Mouse (Mus musculus) embryonic facial prominence, embryonic 10.5 days (tissue): ENCODE data around the gene Fgf3. TPM values are rescaled to one million over a fixed set of nuclear protein-coding genes. Genes with fewer than 3 reads are reported as not detected.

ENCODE experiments used
- DNase-seq: peaks from one replicate; pipeline ENCODE4 v3.0.0-alpha.2; 2017; ENCODE audit warnings: low spot score
- H3K27ac ChIP-seq: fragments of 300-500 bp; sonication (generic); replicated peaks from 2 replicates; pipeline ENCODE4 v1.5.1; 2016; ENCODE audit warnings: mild to moderate bottlenecking
- H3K27me3 ChIP-seq: fragments of 300-500 bp; sonication (generic); replicated peaks from 2 replicates; pipeline ENCODE4 v1.6.1; 2016; ENCODE audit warnings: low read depth, mild to moderate bottlenecking; ENCODE audit not compliant: poor library complexity, severe bottlenecking
- H3K36me3 ChIP-seq: fragments of 300-500 bp; sonication (generic); replicated peaks from 2 replicates; pipeline ENCODE4 v1.6.1; 2016; ENCODE audit warnings: mild to moderate bottlenecking, moderate library complexity
- H3K4me1 ChIP-seq: fragments of 300-500 bp; sonication (generic); 2 replicates; pipeline ENCODE4 v1.6.1; 2016
- H3K4me3 ChIP-seq: fragments of 300-500 bp; sonication (generic); 2 replicates; pipeline ENCODE4 v1.5.1; 2016; ENCODE audit warnings: mild to moderate bottlenecking, moderate library complexity
- H3K9me3 ChIP-seq: fragments of 300-500 bp; sonication (generic); 2 replicates; pipeline ENCODE4 v1.6.1; 2016; ENCODE audit warnings: mild to moderate bottlenecking
- WGBS: fragments of 180-500 bp; shearing (Covaris S2); methylation state at CpG from one replicate; pipeline ENCODE4 v1.1.7; 2016; 5-methylcytosine and 5-hydroxymethylcytosine counted together
- polyA plus RNA-seq: library from polyadenylated mRNA; unstranded; fragments of >200 nt; fragmentation: Nextera tagmentation; extraction: Ambion mirVana; gene quantifications from 2 replicates; pipeline ENCODE4 v1.2.1, GENCODE M21; 2016

Gene Fgf3
- polyA plus RNA-seq, 1 experiment from 2014 or later, result 1.3 TPM

- WGBS, result under 1% methylated on average over 28 of the region's 28 CpGs
- Histone ChIP-seq H3K36me3 (no peaks in the 10 kb centered on the region), H3K27ac (no peak overlapping the region), H3K27me3 (peaks cover 89% of the 10 kb centered on the region), H3K4me1 (peaks cover 17% of the 10 kb centered on the region), H3K4me3 (peak overlapping the region; percentile 46), H3K9me3 (no peaks in the 10 kb centered on the region)
- DNase-seq, result peak; percentile 40
Measured at GRCm38 (mm10) chr7:144861769-144862070, 23.8 kb downstream of the Fgf3 start.

- peaks cover 17% of the 10 kb centered on the region for H3K4me1 ChIP-seq
- peaks cover 93% of the 10 kb centered on the region for H3K27me3 ChIP-seq
- under 1% methylated on average over 15 of the region's 15 CpGs for WGBS
- DNase-seq, result peak; percentile 38
- H3K9me3 ChIP-seq, result no peaks in the 10 kb centered on the region
- H3K27ac ChIP-seq, result no peak overlapping the region
- no peaks in the 10 kb centered on the region for H3K36me3 ChIP-seq
- H3K4me3 ChIP-seq, result peak overlapping the region; percentile 46
Measured at GRCm38 (mm10) chr7:144862126-144862525, 24.2 kb downstream of the Fgf3 start.

GRCm38 (mm10) chr7:144862712-144863111 is 24.8 kb downstream of the Fgf3 start:
- peaks cover 17% of the 10 kb centered on the region for H3K4me1 ChIP-seq
- peaks cover 99% of the 10 kb centered on the region for H3K27me3 ChIP-seq
- no peaks in the 10 kb centered on the region for H3K36me3 ChIP-seq
- 2% methylated on average over 18 of the region's 18 CpGs for WGBS
- H3K4me3 ChIP-seq, result no peak overlapping the region
- H3K9me3 ChIP-seq, result no peaks in the 10 kb centered on the region
- DNase-seq, result no peak
- H3K27ac ChIP-seq, result no peak overlapping the region

- H3K4me1 ChIP-seq, result peaks cover 17% of the 10 kb centered on the region
Measured at GRCm38 (mm10) chr7:144863196-144863595, 25.3 kb downstream of the Fgf3 start.

GRCm38 (mm10) chr7:144864160-144864670 is 26.3 kb downstream of the Fgf3 start:
- no peak overlapping the region for H3K4me3 ChIP-seq
- peaks cover 17% of the 10 kb centered on the region for H3K4me1 ChIP-seq
- no peak for DNase-seq
- no peaks in the 10 kb centered on the region for H3K36me3 ChIP-seq
- H3K27me3 ChIP-seq, result peaks cover 86% of the 10 kb centered on the region
- WGBS, result 47% methylated on average over 3 of the region's 3 CpGs
- no peaks in the 10 kb centered on the region for H3K9me3 ChIP-seq
- H3K27ac ChIP-seq, result no peak overlapping the region

More at GRCm38 (mm10) chr7:144863196-144863595, 25.3 kb downstream of the Fgf3 start:
- no peak overlapping the region for H3K4me3 ChIP-seq
- under 1% methylated on average over 11 of the region's 11 CpGs for WGBS
- DNase-seq, result peak; percentile 35
- no peaks in the 10 kb centered on the region for H3K9me3 ChIP-seq
- H3K36me3 ChIP-seq, result no peaks in the 10 kb centered on the region
- no peak overlapping the region for H3K27ac ChIP-seq
- H3K27me3 ChIP-seq, result peaks cover 95% of the 10 kb centered on the region

GRCm38 (mm10) chr7:144867161-144867560 is 29.3 kb downstream of the Fgf3 start:
- Histone ChIP-seq H3K9me3 (no peaks in the 10 kb centered on the region), H3K4me3 (no peak overlapping the region), H3K4me1 (peaks cover 5% of the 10 kb centered on the region), H3K36me3 (no peaks in the 10 kb centered on the region), H3K27me3 (peaks cover 72% of the 10 kb centered on the region), H3K27ac (no peak overlapping the region)
- 69% methylated on average over 4 of the region's 4 CpGs for WGBS
- DNase-seq, result no peak

GRCm38 (mm10) chr7:144867602-144868001 is 29.7 kb downstream of the Fgf3 start:
- Histone ChIP-seq H3K9me3 (no peaks in the 10 kb centered on the region), H3K27ac (no peak overlapping the region), H3K4me3 (no peak overlapping the region), H3K4me1 (peaks cover 8% of the 10 kb centered on the region; the same call in 1 of the 2 replicates), H3K27me3 (peaks cover 72% of the 10 kb centered on the region), H3K36me3 (no peaks in the 10 kb centered on the region)
- WGBS, result 80% methylated on average over 8 of the region's 8 CpGs
- no peak for DNase-seq

- Histone ChIP-seq H3K27me3 (peaks cover 65% of the 10 kb centered on the region), H3K27ac (no peak overlapping the region), H3K4me3 (no peak overlapping the region), H3K36me3 (no peaks in the 10 kb centered on the region), H3K4me1 (peaks cover 29% of the 10 kb centered on the region), H3K9me3 (no peaks in the 10 kb centered on the region)
- 61% methylated on average over 4 of the region's 4 CpGs for WGBS
- DNase-seq, result no peak
Measured at GRCm38 (mm10) chr7:144872420-144872819, 34.5 kb downstream of the Fgf3 start.

GRCm38 (mm10) chr7:144873160-144873559 is 35.3 kb downstream of the Fgf3 start:
- H3K4me1 ChIP-seq, result peaks cover 29% of the 10 kb centered on the region
- H3K36me3 ChIP-seq, result no peaks in the 10 kb centered on the region
- no peak overlapping the region for H3K27ac ChIP-seq
- H3K4me3 ChIP-seq, result no peak overlapping the region
- peaks cover 68% of the 10 kb centered on the region for H3K27me3 ChIP-seq
- H3K9me3 ChIP-seq, result no peaks in the 10 kb centered on the region
- DNase-seq, result no peak
- WGBS, result 70% methylated on average over 4 of the region's 4 CpGs

- H3K36me3 ChIP-seq, result no peaks in the 10 kb centered on the region
- H3K4me3 ChIP-seq, result no peak overlapping the region
- H3K4me1 ChIP-seq, result peaks cover 29% of the 10 kb centered on the region
- no peaks in the 10 kb centered on the region for H3K9me3 ChIP-seq
- H3K27me3 ChIP-seq, result peaks cover 70% of the 10 kb centered on the region
- 70% methylated on average over 4 of the region's 4 CpGs for WGBS
- H3K27ac ChIP-seq, result no peak overlapping the region
- no peak for DNase-seq
Measured at GRCm38 (mm10) chr7:144874226-144874625, 36.3 kb downstream of the Fgf3 start.

- Histone ChIP-seq H3K4me1 (peaks cover 32% of the 10 kb centered on the region), H3K4me3 (no peak overlapping the region), H3K27me3 (peaks cover 55% of the 10 kb centered on the region), H3K9me3 (no peaks in the 10 kb centered on the region), H3K27ac (no peak overlapping the region), H3K36me3 (no peaks in the 10 kb centered on the region)
- 98% methylated on average over 1 of the region's 1 CpGs for WGBS
- DNase-seq, result no peak
Measured at GRCm38 (mm10) chr7:144878401-144878800, 40.5 kb downstream of the Fgf3 start.

GRCm38 (mm10) chr7:144883106-144883505 is 45.2 kb downstream of the Fgf3 start:
- DNase-seq, result no peak
- H3K9me3 ChIP-seq, result no peaks in the 10 kb centered on the region
- no peak overlapping the region for H3K27ac ChIP-seq
- peaks cover 23% of the 10 kb centered on the region for H3K27me3 ChIP-seq
- 51% methylated on average over 2 of the region's 2 CpGs for WGBS
- peaks cover 13% of the 10 kb centered on the region for H3K4me1 ChIP-seq
- no peaks in the 10 kb centered on the region for H3K36me3 ChIP-seq
- H3K4me3 ChIP-seq, result no peak overlapping the region

- no peak overlapping the region for H3K27ac ChIP-seq
Measured at GRCm38 (mm10) chr7:144887672-144888071, 49.8 kb downstream of the Fgf3 start.

More at GRCm38 (mm10) chr7:144887672-144888071, 49.8 kb downstream of the Fgf3 start:
- Histone ChIP-seq H3K4me3 (no peak overlapping the region), H3K27me3 (peaks cover 53% of the 10 kb centered on the region), H3K9me3 (no peaks in the 10 kb centered on the region), H3K36me3 (no peaks in the 10 kb centered on the region), H3K4me1 (peaks cover 14% of the 10 kb centered on the region)
- WGBS, result 84% methylated on average over 2 of the region's 2 CpGs
- no peak for DNase-seq
